Comparison of ENCODE assay signal across 9 mouse cellular contexts in genomic region chr10:94958311-94958710, GRCm38 (mm10). TPM values are rescaled to one million over a fixed set of nuclear protein-coding genes. Genes with fewer than 3 reads are reported as not detected.
A peak's percentile ranks its signal among the peaks of the same experiment; 100 is the strongest.
DNase-seq lines count a peak whose midpoint lies in the region; ATAC-seq and TF ChIP-seq lines count a peak whose summit lies in the region.
"Had no signal": no experiment of that assay in that cellular context is flagged by ENCODE, and none has a peak within 500 bp of the region (broad histone marks: within the 10 kb centered on the region; RNA-seq: fewer than 3 reads in every experiment).

No protein-coding gene starts in this region.

- WGBS in forebrain, embryonic 10.5 days, result 11% methylated on average over 7 of the region's 7 CpGs
- 9% methylated on average over 7 of the region's 7 CpGs for WGBS in forebrain, embryonic 15.5 days
- WGBS in lung, embryonic 14.5 days, result 10% methylated on average over 7 of the region's 7 CpGs

- intact Hi-C loops in heart, postnatal 10 days (cut with DNase I), result loop anchor here (1.0 kb wide), 1 partner anchor 335 kb away; no protein-coding TSS in a partner anchor

- H3K27me3 ChIP-seq in forebrain, embryonic 10.5 days (ENCODE audit: poor library complexity, severe bottlenecking), result peaks cover 7% of the 10 kb centered on the region
- no peaks in the 10 kb centered on the region for H3K27me3 ChIP-seq in forebrain, embryonic 15.5 days
- H3K27me3 ChIP-seq in testis, adult 2 months (ENCODE audit: control insufficient read depth, insufficient read depth, low read length), result no peaks in the 10 kb centered on the region
- H3K27me3 ChIP-seq in lung, embryonic 14.5 days (ENCODE audit: insufficient read depth, low read length), result no peaks in the 10 kb centered on the region

- H3K4me3 ChIP-seq in forebrain, embryonic 10.5 days, result no peak overlapping the region
- H3K4me3 ChIP-seq in forebrain, embryonic 15.5 days, result no peak overlapping the region
- no peak overlapping the region; the same call in 1 of the 2 replicates for H3K4me3 ChIP-seq in testis, adult 2 months (ENCODE audit: control insufficient read depth, low read depth, low read length)
- H3K4me3 ChIP-seq in cortical plate, adult 2 months (ENCODE audit: insufficient read depth, low read length), result no peak overlapping the region
- H3K4me3 ChIP-seq in lung, embryonic 14.5 days (ENCODE audit: low read depth, low read length), result no peak overlapping the region
- H3K4me3 ChIP-seq: myocyte had no signal

- H3K9me3 ChIP-seq in forebrain, embryonic 10.5 days, result no peaks in the 10 kb centered on the region
- H3K9me3 ChIP-seq in forebrain, embryonic 15.5 days, result no peaks in the 10 kb centered on the region
- H3K9me3 ChIP-seq in lung, embryonic 14.5 days (ENCODE audit: low read depth, low read length), result no peaks in the 10 kb centered on the region

- TF ChIP-seq POLR2A in testis, adult 2 months (IDR thresholded peaks at IDR 0.05; ENCODE audit: control insufficient read depth, low read depth, low read length), result no peak
- no peak for TF ChIP-seq POLR2A in cortical plate, adult 2 months (IDR thresholded peaks at IDR 0.05; ENCODE audit: extremely low read depth, insufficient read depth, low read length)

- no peak for ATAC-seq in forebrain, embryonic 15.5 days (replicated peaks)
- ATAC-seq in lung, embryonic 14.5 days (ENCODE audit: insufficient read depth), result no peak

- no peak overlapping the region for H3K9ac ChIP-seq in forebrain, embryonic 15.5 days (replicated peaks)
- no peak overlapping the region for H3K9ac ChIP-seq in lung, embryonic 14.5 days

- DNase-seq in forebrain, embryonic 10.5 days (ENCODE audit: extremely low spot score, low spot score), result peak; percentile 69
- no peak for DNase-seq in testis, postnatal 14 days (ENCODE audit: low spot score)
- peak; percentile 56 to 76 for DNase-seq in heart, postnatal 10 days
- DNase-seq in lung, embryonic 14.5 days, result peak; percentile 88
- peak; percentile 43 for DNase-seq in spleen, adult 12 weeks (ENCODE audit: low spot score)

- no peaks in the 10 kb centered on the region for H3K36me3 ChIP-seq in forebrain, embryonic 10.5 days (replicated peaks)
- no peaks in the 10 kb centered on the region for H3K36me3 ChIP-seq in forebrain, embryonic 15.5 days
- H3K36me3 ChIP-seq in testis, adult 2 months (ENCODE audit: control insufficient read depth, insufficient read depth, low read length), result no peaks in the 10 kb centered on the region
- no peaks in the 10 kb centered on the region for H3K36me3 ChIP-seq in lung, embryonic 14.5 days (ENCODE audit: insufficient read depth)

- no peak overlapping the region for H3K27ac ChIP-seq in forebrain, embryonic 10.5 days
- H3K27ac ChIP-seq in forebrain, embryonic 15.5 days (replicated peaks), result no peak overlapping the region
- no peak overlapping the region for H3K27ac ChIP-seq in testis, adult 2 months (ENCODE audit: control insufficient read depth, insufficient read depth, low read depth, low read length)
- no peak overlapping the region for H3K27ac ChIP-seq in cortical plate, adult 2 months (ENCODE audit: insufficient read depth, low read length)
- H3K27ac ChIP-seq in lung, embryonic 14.5 days (ENCODE audit: low read depth), result no peak overlapping the region

- H3K4me2 ChIP-seq in forebrain, embryonic 15.5 days (replicated peaks), result no peak overlapping the region
- H3K4me2 ChIP-seq in lung, embryonic 14.5 days, result no peak overlapping the region

- TF ChIP-seq CTCF in testis, adult 2 months (IDR thresholded peaks at IDR 0.05; ENCODE audit: control insufficient read depth, insufficient read depth, insufficient replicate concordance, low read depth, low read length), result peak; percentile 12; the same call in 1 of the 2 replicates
- peak; percentile 75 for TF ChIP-seq CTCF in cortical plate, adult 2 months (IDR thresholded peaks at IDR 0.05; ENCODE audit: extremely low read depth, insufficient read depth, low read length)
- TF ChIP-seq CTCF in lung, embryonic 14.5 days (IDR thresholded peaks at IDR 0.05; ENCODE audit: low read depth), result peak; percentile 94

- peaks cover 7% of the 10 kb centered on the region for H3K4me1 ChIP-seq in forebrain, embryonic 10.5 days
- no peaks in the 10 kb centered on the region for H3K4me1 ChIP-seq in forebrain, embryonic 15.5 days
- H3K4me1 ChIP-seq in testis, adult 2 months (ENCODE audit: control insufficient read depth, insufficient read depth, low read length), result peaks cover 2% of the 10 kb centered on the region
- peaks cover 1% of the 10 kb centered on the region; the same call in 1 of the 2 replicates for H3K4me1 ChIP-seq in cortical plate, adult 2 months (ENCODE audit: control insufficient read depth, insufficient read depth, low read length)
- no peaks in the 10 kb centered on the region for H3K4me1 ChIP-seq in lung, embryonic 14.5 days (ENCODE audit: insufficient read depth)

RNA-seq across cellular contexts. Expression of gene Plxnc1, which starts 13.7 kb away (rescaled TPM):
- 1.8 and 2.1 TPM in 2 replicates for polyA plus RNA-seq in forebrain, embryonic 10.5 days (2016; fragmentation: Nextera tagmentation; extraction: Ambion mirVana)
- polyA plus RNA-seq in forebrain, embryonic 15.5 days (2015; fragmentation: Nextera tagmentation; extraction: Ambion mirVana), result 11.2 and 11.9 TPM in 2 replicates
- 2.9 and 4.0 TPM in 2 replicates for polyA plus RNA-seq in testis, adult 2 months (2012; rRNA removed)
- polyA plus RNA-seq in cortical plate, adult 2 months (2012; rRNA removed), result 13.6 and 14.0 TPM in 2 replicates
- total RNA-seq in heart, postnatal 10 days (2021), result 1 to 10 TPM; 5.2 to 5.6 TPM
- polyA plus RNA-seq in lung, embryonic 14.5 days (2014; fragmentation: Nextera tagmentation; extraction: Ambion mirVana), result 10.9 and 11.7 TPM in 2 replicates
- polyA plus RNA-seq: myocyte had no signal

Comparison
In these comparisons a context has a peak if more than half of its experiments do, and no peak if none do; other contexts are left out.
1. CTCF ChIP-seq: peak in every context shown above with its lines; median percentile 94 in lung, embryonic 14.5 days; 75 in cortical plate, adult 2 months; 12 in testis, adult 2 months.